Mouse (Mus musculus): ENCODE data around the gene Abtb2.

Abtb2 gene

GRCm38 (mm10) chr2:103586423-103586822 is 20.3 kb downstream of the Abtb2 start:
- no peak for DNase-seq

GRCm38 (mm10) chr2:103588776-103589175 is 22.7 kb downstream of the Abtb2 start:
- no peak for DNase-seq

GRCm38 (mm10) chr2:103589400-103589799 is 23.3 kb downstream of the Abtb2 start:
- no peak for DNase-seq

DNA sequence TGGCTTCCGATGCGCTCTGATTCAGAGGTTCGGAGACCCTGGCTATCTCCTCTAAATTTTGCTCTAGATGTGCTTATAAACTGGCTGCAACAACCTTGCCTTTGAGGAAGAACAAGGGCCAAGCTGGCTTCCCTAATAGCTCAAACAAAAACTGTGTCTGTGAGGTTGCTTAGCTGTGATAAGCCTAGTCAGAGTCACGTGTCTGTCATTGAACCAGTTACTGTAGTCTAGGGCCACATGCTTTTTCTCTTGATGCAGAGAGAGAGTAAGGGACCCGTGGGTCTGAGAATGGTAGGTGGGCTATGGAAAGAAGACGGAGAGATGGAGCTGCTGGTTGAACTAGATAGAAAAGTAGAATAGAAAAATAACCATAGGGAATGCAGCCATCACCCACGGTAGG is 24.5 kb downstream of the Abtb2 start:
- no peak for DNase-seq

DNA sequence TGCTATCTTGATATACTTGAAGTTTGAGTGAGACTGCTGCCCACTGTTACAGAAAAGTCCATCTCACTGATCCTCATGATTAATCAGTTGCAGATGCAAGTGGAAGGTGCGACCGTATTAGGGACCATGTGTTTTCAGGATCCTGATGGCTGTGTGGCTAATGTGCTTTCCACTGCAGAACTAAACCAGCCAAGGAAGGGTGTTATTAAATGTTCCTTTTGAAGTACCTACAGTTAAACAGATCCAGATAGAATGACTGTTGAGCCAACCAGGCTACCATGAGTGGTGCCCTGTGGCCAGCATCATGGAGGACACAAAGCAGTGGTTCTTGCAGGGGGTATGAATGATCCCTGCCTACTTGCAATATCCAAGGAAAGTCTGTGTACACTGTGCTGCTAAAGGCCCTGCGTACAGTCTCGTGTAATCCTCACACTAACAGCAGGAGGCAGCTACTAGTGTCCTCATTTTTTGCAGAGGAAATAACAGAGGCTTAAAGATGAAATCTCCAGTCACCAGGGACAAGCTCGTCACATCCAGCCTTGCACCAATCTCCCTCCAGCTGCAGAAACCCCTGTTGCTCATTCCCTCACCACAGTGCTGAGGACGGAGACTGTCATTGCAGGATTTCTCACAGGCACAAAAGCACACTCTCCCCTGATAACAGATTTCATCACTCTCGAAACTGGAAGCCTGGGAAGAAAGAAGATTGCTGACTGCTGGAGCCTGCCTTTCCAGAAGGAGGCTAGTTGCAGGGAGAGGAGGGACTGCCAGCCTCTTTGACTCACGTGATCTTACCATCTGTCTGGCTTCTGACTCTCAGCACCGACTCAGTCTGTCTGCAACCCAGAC is 25.9 kb downstream of the Abtb2 start:
- DNase-seq = peak; percentile 44 to 59

DNA sequence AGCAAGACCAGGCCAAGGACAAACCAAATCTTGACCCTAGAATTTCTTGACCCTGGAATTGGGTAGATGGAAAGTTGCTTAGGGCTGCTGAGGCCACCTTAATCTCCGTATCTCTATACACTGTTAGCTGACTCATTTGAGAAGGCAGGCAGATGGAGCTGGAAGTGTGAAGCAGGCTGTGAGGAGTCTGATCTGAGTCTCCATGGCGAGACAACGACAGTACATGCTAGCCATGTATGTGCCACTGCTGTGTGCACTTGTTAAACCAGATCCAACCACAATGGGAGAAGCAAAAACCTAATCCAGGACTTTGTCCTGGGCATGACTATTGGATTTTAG is 26.4 kb downstream of the Abtb2 start:
- no peak for DNase-seq

DNA sequence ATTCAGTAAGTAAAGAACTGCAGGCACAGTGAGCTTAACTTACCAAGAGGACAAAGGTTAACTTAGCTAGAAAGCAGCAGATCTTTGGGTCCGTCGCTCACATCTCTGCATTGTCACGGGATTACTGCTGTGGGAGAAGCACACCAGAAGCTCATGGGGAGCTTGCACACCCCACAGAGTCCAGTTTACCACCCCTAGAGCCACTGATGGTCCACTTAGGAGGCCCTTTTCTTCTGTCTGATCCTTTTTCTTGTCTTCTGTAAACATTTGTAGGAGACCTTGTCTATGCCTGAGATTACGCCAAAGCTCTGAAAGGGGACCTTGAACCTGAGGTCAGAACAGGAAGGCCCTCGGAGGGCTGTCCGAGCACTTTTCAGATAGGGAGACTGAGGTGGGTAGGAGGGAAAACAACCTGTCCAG is 28.5 kb downstream of the Abtb2 start:
- DNase-seq = no peak

GRCm38 (mm10) chr2:103595028-103595651 is 29.0 kb downstream of the Abtb2 start:
- DNase-seq = no peak

GRCm38 (mm10) chr2:103599296-103599695 is 33.2 kb downstream of the Abtb2 start:
- no peak for DNase-seq

- DNase-seq = peak; percentile 42 to 44
Measured at GRCm38 (mm10) chr2:103600165-103600891, 34.2 kb downstream of the Abtb2 start.

- DNase-seq = no peak
Measured at GRCm38 (mm10) chr2:103601126-103601525, 35.0 kb downstream of the Abtb2 start.

- DNase-seq = no peak
Measured at GRCm38 (mm10) chr2:103601531-103601930, 35.4 kb downstream of the Abtb2 start.

DNA sequence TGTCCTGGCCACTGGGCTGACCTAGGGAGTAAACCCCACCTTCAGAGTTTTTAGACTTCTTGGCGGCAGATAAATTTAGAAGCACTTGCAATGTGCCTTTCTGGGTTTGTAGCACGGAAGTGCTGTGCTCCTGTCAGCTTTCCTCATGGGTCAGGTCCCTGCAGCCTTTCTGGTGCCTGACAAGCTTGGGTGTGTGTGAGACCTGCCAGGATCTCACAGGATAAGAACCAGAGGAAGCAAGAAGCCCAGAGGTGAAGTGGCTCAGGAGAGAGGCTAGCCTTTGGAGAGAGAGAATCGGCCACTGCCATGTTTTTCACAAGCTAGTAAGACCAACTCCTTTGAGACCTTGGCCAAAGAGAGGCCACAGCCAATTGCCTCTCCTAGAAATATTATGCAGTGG is 37.1 kb downstream of the Abtb2 start:
- no peak for DNase-seq

DNA sequence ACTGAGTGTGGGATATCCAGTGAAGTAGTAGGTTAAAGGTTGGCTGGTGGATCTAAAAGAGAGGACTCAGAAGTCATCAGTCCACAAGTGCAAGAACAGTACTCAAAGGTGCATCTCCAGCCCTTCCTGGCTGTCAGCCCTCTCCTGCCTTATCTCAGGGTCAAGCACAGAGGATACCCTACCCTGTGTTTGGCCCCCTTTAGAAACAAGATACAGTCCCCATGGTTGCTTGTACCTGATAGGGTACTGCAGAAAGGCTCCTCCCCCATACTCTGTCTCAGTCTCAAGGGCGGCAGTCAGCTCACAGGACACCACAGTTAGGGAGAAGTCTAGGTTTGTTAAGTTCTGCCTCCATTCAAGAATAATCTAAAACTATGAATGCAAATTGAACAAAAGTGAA is 37.8 kb downstream of the Abtb2 start:
- DNase-seq = no peak

DNA sequence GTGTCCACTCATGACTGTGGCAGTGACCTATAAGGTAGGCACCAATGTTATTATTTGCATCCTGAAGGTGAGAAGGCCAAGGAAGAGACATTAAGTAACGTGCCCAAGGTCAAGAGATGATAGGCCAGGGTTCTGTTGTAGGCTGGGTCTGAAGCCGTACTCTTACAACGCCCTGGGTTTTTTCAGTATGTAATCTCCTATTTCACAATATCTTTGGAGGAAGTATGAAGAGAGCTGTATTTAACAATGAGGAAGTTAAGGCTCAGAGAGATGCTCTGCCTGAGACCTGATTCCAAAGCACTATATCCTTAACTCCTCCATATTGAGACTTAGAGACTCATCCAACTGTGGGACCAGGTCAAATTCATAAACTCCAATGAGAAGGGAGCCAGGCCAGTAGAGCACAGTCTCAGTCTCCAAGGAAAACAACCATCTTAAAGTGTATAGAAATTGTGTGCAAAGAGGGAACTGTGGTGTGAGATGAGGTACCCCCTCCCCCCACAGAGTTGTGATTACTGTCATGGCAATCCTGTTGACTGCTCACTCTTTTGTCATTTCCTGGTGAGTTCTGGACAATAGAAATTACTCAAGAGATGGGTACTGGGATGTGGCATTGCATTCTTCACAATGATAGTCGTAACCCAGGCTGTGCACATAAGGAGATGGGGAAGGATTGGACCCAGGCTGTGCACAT is 39.8 kb downstream of the Abtb2 start:
- no peak for DNase-seq

GRCm38 (mm10) chr2:103607926-103608325 is 41.8 kb downstream of the Abtb2 start:
- peak; percentile 47 to 57 for DNase-seq

DNA sequence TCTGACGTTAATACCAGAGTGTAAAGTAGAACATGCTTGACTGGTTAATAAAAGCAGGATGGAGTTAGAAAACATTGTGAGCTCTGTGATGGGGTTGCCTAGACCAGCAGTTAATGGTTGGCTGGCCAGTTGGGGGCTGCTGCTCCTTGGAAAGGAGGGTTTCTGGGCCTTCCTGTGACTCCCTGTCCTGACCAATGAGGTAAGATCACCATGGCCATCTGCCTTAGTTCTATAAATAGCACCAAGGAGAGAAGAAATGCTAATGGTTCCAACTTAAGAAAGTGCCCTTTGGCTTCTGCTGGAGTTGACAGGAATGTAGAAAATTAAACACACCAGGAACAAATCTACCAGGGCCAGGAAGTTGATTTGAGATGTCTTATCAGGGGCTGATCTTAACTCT is 42.8 kb downstream of the Abtb2 start:
- DNase-seq = no peak

DNA sequence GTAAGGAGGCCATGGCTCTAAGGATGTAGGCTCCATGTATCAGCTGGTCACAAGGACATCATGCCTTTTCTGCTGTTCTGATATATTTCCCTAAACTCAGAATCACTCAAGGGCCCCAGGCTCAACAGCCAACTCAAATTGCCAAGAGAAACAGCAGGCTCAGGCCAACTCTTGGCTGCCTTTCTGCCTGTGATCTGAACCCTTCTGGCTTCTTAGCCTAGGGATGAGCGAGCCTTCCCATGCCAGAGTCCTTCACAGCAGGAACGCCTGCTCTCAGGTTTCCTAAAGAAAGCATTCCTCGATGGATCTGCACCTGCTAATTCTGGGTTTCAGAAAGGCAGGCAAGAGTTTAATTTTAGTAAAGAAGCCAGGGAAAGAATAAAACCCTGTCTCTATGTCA is 43.4 kb downstream of the Abtb2 start:
- DNase-seq = peak; percentile 79 to 81

GRCm38 (mm10) chr2:103610831-103611535 is 44.9 kb downstream of the Abtb2 start:
- DNase-seq = no peak

DNA sequence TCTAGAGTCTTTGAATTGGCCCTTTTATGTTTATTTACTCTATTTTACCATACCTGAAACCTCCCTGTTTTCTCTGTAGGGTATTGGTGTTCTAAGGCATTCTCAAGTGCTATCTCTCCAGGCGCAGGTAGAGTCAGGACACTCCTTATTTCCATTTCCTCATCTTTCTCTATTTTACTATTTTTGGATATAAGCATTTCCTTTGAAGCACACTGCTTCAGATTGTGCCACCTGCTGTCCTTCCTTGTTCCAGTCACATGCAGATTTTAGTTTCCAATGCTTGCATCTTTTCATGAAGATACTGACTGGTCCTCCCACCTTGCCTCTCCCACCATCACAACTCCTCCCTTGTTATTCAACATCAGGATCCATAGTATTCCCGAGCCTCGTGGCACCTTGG is 47.8 kb downstream of the Abtb2 start:
- no peak for DNase-seq

- no peak for DNase-seq
Measured at GRCm38 (mm10) chr2:103615028-103615427, 48.9 kb downstream of the Abtb2 start.

DNA sequence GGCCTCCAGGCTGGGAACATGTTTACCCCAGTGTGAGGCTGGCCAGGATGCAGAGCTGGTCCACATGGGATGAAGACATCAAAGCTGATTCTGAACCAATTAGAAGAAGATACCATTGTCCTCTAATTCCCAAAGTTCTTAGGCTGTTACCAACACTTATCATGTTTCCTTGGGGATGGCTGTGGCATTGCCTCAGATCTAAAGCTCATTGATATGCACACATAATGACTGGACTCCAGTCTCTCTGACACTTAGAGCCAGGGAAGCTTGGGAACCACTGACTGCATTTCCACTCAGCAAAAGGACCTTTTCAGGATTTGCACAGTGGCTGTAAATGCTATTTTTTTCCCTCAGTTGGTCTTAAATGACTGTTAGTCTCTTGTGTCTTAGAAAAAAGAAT is 52.3 kb downstream of the Abtb2 start:
- DNase-seq = no peak

DNA sequence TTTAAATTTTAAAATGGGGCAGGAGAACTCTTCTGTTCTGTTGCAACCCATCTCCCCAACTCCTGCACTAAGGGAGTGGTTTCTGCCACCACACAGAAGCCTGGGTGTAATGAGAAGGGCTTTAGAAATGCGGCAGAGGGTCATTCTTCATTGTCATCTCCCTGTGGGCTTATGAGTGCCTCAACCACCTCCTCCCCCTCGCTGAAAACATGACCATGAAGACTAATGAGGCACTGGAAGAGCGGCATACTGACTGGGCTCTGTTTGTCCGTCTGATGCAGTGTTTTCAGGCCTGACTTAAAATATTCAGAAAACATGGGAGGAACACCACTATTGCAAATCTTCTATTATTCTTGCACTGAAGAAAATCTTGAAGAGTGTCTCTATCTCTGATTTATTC is 56.8 kb downstream of the Abtb2 start:
- no peak for DNase-seq
